Mouse (Mus musculus) heart, postnatal 0 days (tissue): Measurements from ENCODE around the gene Syn3. TPM values are rescaled to one million over a fixed set of nuclear protein-coding genes. Genes with fewer than 3 reads are reported as not detected.
A peak's percentile ranks its signal among the peaks of the same experiment; 100 is the strongest.

Source experiments
- ATAC-seq: fragments of 200-750 bp; cut with Nextera tagmentation; 2 replicates; pipeline ENCODE4 v1.8.0; 2017; ENCODE audit warnings: low read depth, moderate number of reproducible peaks, moderate library complexity; ENCODE audit not compliant: insufficient read depth
- DNase-seq: peaks from one replicate; pipeline ENCODE4 v3.0.0-alpha.2; 2016; ENCODE audit warnings: low spot score
- H3K27ac ChIP-seq: fragments of 300-500 bp; sonication (generic); 2 replicates; pipeline ENCODE4 v1.5.1; 2014; ENCODE audit warnings: low read depth, mild to moderate bottlenecking
- H3K27me3 ChIP-seq: fragments of 300-500 bp; sonication (generic); 2 replicates; pipeline ENCODE4 v1.6.1; 2014; ENCODE audit warnings: low read length, mixed read lengths; ENCODE audit not compliant: control insufficient read depth, insufficient read depth
- H3K36me3 ChIP-seq: fragments of 300-500 bp; sonication (generic); replicated peaks from 2 replicates; pipeline ENCODE4 v1.6.1; 2014; ENCODE audit warnings: low read length, mixed read lengths; ENCODE audit not compliant: control insufficient read depth, insufficient read depth
- H3K4me1 ChIP-seq: fragments of 300-500 bp; sonication (generic); 2 replicates; pipeline ENCODE4 v1.6.1; 2014; ENCODE audit warnings: antibody characterized with exemption; ENCODE audit not compliant: control insufficient read depth, insufficient read depth
- H3K4me2 ChIP-seq: fragments of 300-500 bp; sonication (generic); 2 replicates; pipeline ENCODE4 v1.6.1; 2014; ENCODE audit warnings: low read depth, mild to moderate bottlenecking, low read length, moderate library complexity
- H3K4me3 ChIP-seq: fragments of 300-500 bp; sonication (generic); 2 replicates; pipeline ENCODE4 v1.5.1; 2014; ENCODE audit warnings: low read depth, low read length
- H3K9ac ChIP-seq: fragments of 300-500 bp; sonication (generic); replicated peaks from 2 replicates; pipeline ENCODE4 v1.6.1; 2014; ENCODE audit warnings: low read depth, low read length, mixed read lengths
- H3K9me3 ChIP-seq: fragments of 300-500 bp; sonication (generic); replicated peaks from 2 replicates; pipeline ENCODE4 v1.6.1; 2016; ENCODE audit warnings: low read length; ENCODE audit not compliant: control insufficient read depth
- CTCF ChIP-seq: IDR thresholded peaks from 2 replicates; pipeline ENCODE4 v1.5.1; 2016; ENCODE audit warnings: antibody characterized with exemption, control low read depth, low read depth
- EP300 ChIP-seq: IDR thresholded peaks from 2 replicates; pipeline ENCODE4 v1.6.1; 2016; ENCODE audit warnings: antibody characterized with exemption, low read depth
- WGBS: fragments of 180-500 bp; shearing (Covaris S2); extraction: QIAGEN DNeasy Blood & Tissue Kit; methylation state at CpG from one replicate; pipeline ENCODE4 v1.1.7; 2014; 5-methylcytosine and 5-hydroxymethylcytosine counted together
- polyA plus RNA-seq: library from polyadenylated mRNA; unstranded; fragments of >200 nt; fragmentation: Nextera tagmentation; extraction: Ambion mirVana; gene quantifications from 2 replicates; pipeline ENCODE4 v1.2.1, GENCODE M21; 2015
- total RNA-seq: library from RNA; depleted of rRNA; stranded (reverse); fragments of >200 nt; gene quantifications from 2 replicates; pipeline ENCODE4 v1.2.3, GENCODE M21; 2014; ENCODE audit warnings: low replicate concordance

Gene Syn3
- total and polyA plus RNA-seq, 2 experiments from 2014 or later, result 0.48 TPM; not detected in 1

GRCm38 (mm10) chr10:86098363-86098762 is 400.3 kb downstream of the Syn3 start:
- TF ChIP-seq EP300, result no peak

GRCm38 (mm10) chr10:86093109-86094035 is 405.3 kb downstream of the Syn3 start:
- H3K4me2 ChIP-seq, result 0 out of 2 replicates have a peak overlapping the region, but pooled peaks have one; percentile 1
- H3K27me3 ChIP-seq, result no peaks in the 10 kb centered on the region
- H3K9me3 ChIP-seq, result no peaks in the 10 kb centered on the region
- TF ChIP-seq EP300 (no peak), CTCF (no peak)
- no peak overlapping the region for H3K4me3 ChIP-seq
- DNase-seq (peak; percentile 12), ATAC-seq (peak; percentile 83)
- H3K4me1 ChIP-seq, result peaks cover 9% of the 10 kb centered on the region; the same call in 1 of the 2 replicates
- H3K36me3 ChIP-seq, result no peaks in the 10 kb centered on the region
- WGBS, result 34% methylated on average over 14 of the region's 14 CpGs
- no peak overlapping the region for H3K9ac ChIP-seq
- no peak overlapping the region for H3K27ac ChIP-seq

More at GRCm38 (mm10) chr10:86098363-86098762, 400.3 kb downstream of the Syn3 start:
- H3K27me3 ChIP-seq, result no peaks in the 10 kb centered on the region
- 79% methylated on average over 6 of the region's 6 CpGs for WGBS
- no peaks in the 10 kb centered on the region for H3K36me3 ChIP-seq
- DNase-seq (no peak), ATAC-seq (no peak)
- no peak overlapping the region for H3K4me3 ChIP-seq
- no peak overlapping the region for H3K27ac ChIP-seq
- peaks cover 4% of the 10 kb centered on the region; the same call in 1 of the 2 replicates for H3K4me1 ChIP-seq
- peaks cover 9% of the 10 kb centered on the region; the same call in 1 of the 2 replicates for H3K9me3 ChIP-seq
- H3K4me2 ChIP-seq, result no peak overlapping the region
- no peak overlapping the region for H3K9ac ChIP-seq

- peak; percentile 42 for TF ChIP-seq CTCF
- TF ChIP-seq EP300, result no peak
- DNase-seq (no peak), ATAC-seq (no peak)
- WGBS, result 51% methylated on average over 10 of the region's 10 CpGs
- Histone ChIP-seq H3K4me2 (no peak overlapping the region), H3K4me1 (peaks cover 9% of the 10 kb centered on the region; the same call in 1 of the 2 replicates), H3K27me3 (no peaks in the 10 kb centered on the region), H3K9me3 (no peaks in the 10 kb centered on the region), H3K4me3 (no peak overlapping the region), H3K36me3 (no peaks in the 10 kb centered on the region), H3K9ac (no peak overlapping the region), H3K27ac (no peak overlapping the region)
These were observed 406.8 kb downstream of the Syn3 start for GRCm38 (mm10) chr10:86091919-86092318.

- no peaks in the 10 kb centered on the region for H3K27me3 ChIP-seq
- H3K9ac ChIP-seq, result no peak overlapping the region
- TF ChIP-seq EP300 (no peak), CTCF (no peak)
- no peak overlapping the region for H3K4me2 ChIP-seq
- H3K27ac ChIP-seq, result no peak overlapping the region
- H3K9me3 ChIP-seq, result no peaks in the 10 kb centered on the region
- no peaks in the 10 kb centered on the region for H3K36me3 ChIP-seq
- WGBS, result 73% methylated on average over 9 of the region's 9 CpGs
- ATAC-seq, result no peak
- no peaks in the 10 kb centered on the region for H3K4me1 ChIP-seq
- no peak for DNase-seq
- H3K4me3 ChIP-seq, result no peak overlapping the region
These were observed 418.8 kb downstream of the Syn3 start for GRCm38 (mm10) chr10:86079921-86080320.

- no peak for TF ChIP-seq EP300
- TF ChIP-seq CTCF, result no peak
- Histone ChIP-seq H3K4me1 (no peaks in the 10 kb centered on the region), H3K9me3 (peaks cover 5% of the 10 kb centered on the region; the same call in 1 of the 2 replicates), H3K4me2 (no peak overlapping the region), H3K36me3 (no peaks in the 10 kb centered on the region), H3K27ac (no peak overlapping the region), H3K27me3 (no peaks in the 10 kb centered on the region), H3K4me3 (no peak overlapping the region), H3K9ac (no peak overlapping the region)
- 88% methylated on average over 2 of the region's 2 CpGs for WGBS
- DNase-seq (no peak), ATAC-seq (no peak)
These were observed 419.9 kb downstream of the Syn3 start for GRCm38 (mm10) chr10:86078761-86079160.
